Mouse (Mus musculus): ENCODE data around the gene Tnks2. TPM values are rescaled to one million over a fixed set of nuclear protein-coding genes. Genes with fewer than 3 reads are reported as not detected.
"Not testable (repeated sequence)": the region's sequence is repeated elsewhere in the genome, so short reads cannot be mapped to it uniquely, and the experiment has no call there.

Tnks2 gene
- polyA plus RNA-seq, 1 experiment from 2014 or later: 48.4 TPM

GRCm38 (mm10) chr19:36808426-36809105 lies 25.5 kb upstream of the Tnks2 start:
- H3K9me3 ChIP-seq: no peaks in the 10 kb centered on the region
- no peaks in the 10 kb centered on the region for H3K36me3 ChIP-seq
- H3K27me3 ChIP-seq: no peaks in the 10 kb centered on the region
- no peak for ATAC-seq (ENCODE audit: low read depth)
- H3K9ac ChIP-seq: 0 out of 2 replicates have a peak overlapping the region, but pooled peaks have one; percentile 17
- 38% methylated on average over 21 of the region's 21 CpGs for WGBS
- H3K4me1 ChIP-seq (replicated peaks): 0 out of 2 replicates have a peak, but pooled peaks cover 3% of the 10 kb centered on the region
- no peak overlapping the region for H3K27ac ChIP-seq (replicated peaks)
- peak overlapping the region; percentile 36 for H3K4me2 ChIP-seq
- no peak overlapping the region for H3K4me3 ChIP-seq

DNA sequence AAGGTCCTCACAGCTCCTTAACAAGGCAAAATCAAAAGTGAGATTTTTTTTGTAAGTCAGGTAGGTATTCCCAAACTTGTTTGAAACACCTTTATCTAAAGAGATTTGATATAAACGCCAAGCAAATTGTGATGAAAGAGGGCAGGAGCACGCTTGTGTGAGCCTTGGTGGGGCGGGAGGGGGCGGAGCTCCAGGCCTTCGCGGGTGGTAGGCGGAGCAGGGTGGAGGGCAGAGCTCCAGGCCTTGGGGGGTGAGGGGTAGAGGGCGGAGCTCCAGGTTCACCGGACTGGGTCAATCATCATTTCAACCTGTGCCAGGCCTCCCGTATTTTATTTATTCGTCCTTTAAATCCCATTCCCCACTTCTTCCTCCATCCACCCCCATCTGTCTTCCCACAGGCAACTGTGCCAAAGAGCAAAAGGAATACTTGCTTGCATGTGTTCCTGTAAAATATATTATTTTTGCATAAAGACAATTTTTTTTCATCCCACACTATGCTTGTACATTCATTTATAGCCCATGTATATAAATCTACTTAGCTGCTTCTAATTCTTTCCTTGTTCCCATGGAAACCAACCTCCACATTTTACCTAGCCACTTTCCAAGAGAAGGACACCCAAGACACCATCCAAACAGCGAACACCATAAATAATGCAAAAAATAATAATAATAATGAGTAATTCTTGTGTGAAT lies 24.4 kb upstream of the Tnks2 start:
- Histone ChIP-seq H3K4me1 (replicated peaks) (0 out of 2 replicates have a peak, but pooled peaks cover 3% of the 10 kb centered on the region), H3K4me2 (no peak overlapping the region), H3K9ac (no peak overlapping the region), H3K36me3 (no peaks in the 10 kb centered on the region), H3K9me3 (no peaks in the 10 kb centered on the region), H3K27me3 (no peaks in the 10 kb centered on the region), H3K4me3 (no peak overlapping the region), H3K27ac (replicated peaks) (no peak overlapping the region)
- 42% methylated on average over 12 of the region's 12 CpGs for WGBS
- no peak for ATAC-seq (ENCODE audit: low read depth)

DNA sequence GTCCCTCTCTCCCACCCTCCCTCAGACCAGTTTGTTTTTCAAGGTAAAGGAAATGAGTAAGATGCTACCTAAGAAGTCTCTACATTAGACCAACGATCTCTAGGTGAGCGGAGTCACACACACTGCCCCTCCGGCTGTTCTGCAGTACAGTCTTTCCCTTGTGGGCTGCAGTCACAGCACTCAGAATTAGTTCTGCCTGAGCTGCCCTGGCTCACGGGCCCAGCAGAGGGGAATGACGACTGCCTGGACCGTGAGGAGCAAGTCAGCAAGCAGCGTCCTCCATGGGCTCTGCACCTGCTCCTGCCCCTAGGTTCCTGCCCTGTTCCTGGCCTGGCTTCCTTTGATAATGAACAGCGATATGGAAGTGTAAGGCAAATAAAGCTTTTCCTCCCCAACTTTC lies 22.0 kb upstream of the Tnks2 start:
- H3K4me1 ChIP-seq (replicated peaks): 0 out of 2 replicates have a peak, but pooled peaks cover 3% of the 10 kb centered on the region
- 43% methylated on average over 8 of the region's 8 CpGs for WGBS
- no peak overlapping the region for H3K27ac ChIP-seq (replicated peaks)
- H3K9me3 ChIP-seq: no peaks in the 10 kb centered on the region
- H3K4me2 ChIP-seq: no peak overlapping the region
- H3K9ac ChIP-seq: no peak overlapping the region
- ATAC-seq (ENCODE audit: low read depth): no peak
- no peak overlapping the region for H3K4me3 ChIP-seq
- peaks cover 3% of the 10 kb centered on the region; the same call in 1 of the 2 replicates for H3K27me3 ChIP-seq
- no peaks in the 10 kb centered on the region for H3K36me3 ChIP-seq

DNA sequence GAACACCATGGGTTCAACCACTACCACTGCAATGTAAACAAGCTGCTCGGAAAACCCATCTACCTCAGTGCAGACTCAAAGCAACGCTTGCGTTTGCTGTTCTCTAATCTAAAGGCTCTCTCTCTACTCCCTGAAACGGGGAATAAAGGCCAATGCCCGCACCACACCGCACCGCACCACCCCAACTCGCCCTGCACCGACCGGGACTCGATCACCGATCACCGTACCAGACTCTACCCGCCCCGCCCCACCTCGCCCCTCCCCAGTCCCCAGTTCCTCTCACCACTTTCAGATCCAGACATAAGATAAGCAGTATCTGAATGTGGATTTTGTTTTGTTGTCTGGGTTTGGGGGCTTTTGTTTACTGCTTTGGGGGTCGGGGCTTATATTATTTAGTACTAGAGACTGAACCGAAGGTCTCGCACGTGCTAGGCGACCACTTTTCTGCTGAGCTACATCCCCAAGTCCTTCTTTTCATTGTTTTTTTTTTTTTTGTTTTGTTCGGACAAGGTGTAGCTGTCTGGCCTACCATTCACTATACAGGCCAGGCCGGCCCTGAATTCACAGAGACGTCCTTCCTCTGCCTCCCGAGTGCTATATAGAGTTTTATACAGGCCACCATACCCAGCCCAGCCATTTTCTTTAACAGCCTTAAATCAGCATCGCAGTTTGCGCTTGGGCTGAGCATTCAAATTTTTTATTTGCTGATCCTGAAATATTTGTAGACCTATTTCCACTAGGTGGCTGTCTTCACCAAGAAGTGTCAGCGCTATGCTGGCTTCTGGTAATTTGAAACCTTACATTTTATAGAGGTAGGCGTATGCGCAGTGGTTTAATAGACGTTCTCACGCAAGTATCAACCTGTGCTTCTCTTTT lies 18.4 kb upstream of the Tnks2 start:
- Histone ChIP-seq H3K9ac (0 out of 2 replicates have a peak overlapping the region, but pooled peaks have one; percentile 41), H3K4me1 (replicated peaks) (peaks cover 14% of the 10 kb centered on the region), H3K4me3 (0 out of 2 replicates have a peak overlapping the region, but pooled peaks have one; percentile 8), H3K27me3 (peaks cover 3% of the 10 kb centered on the region; the same call in 1 of the 2 replicates), H3K4me2 (peak overlapping the region; percentile 50), H3K36me3 (no peaks in the 10 kb centered on the region), H3K9me3 (no peaks in the 10 kb centered on the region), H3K27ac (replicated peaks) (no peak overlapping the region)
- ATAC-seq (ENCODE audit: low read depth): peak; percentile 62
- WGBS: 23% methylated on average over 32 of the region's 32 CpGs

DNA sequence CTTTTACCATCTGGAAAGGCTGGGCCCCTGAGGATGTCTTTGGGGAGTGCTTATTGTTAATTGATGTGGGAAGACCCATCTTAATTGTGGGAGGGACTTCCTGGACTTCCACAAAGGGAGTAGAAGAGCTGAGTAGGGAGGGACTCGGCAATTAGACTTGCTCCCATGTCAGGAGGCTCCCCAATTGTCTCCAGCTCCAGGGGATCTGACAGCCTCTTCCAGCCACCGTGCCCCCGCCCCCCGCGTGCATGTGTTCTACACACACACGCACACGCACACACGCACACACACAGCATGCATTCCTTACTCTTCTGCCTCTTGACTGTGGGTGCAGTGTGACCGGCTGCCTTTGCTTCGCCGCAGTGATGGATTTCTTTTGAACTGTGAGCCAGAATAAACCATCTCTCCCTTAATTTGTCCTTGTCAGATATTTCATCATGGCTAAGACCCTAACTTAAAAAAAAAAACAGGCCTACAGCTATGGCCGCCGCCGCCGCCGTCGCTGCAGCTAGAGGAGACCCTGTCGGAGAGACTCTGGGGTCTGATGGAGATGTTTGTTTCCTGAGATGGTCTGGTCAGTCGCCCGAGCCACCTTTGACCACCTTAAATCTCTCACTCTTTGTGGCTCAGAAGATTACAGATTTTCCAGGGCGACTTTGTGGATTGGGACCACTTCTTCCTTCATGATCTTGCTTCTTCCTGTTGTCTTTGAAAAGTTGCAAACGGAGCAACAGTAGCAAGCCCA lies 15.7 kb upstream of the Tnks2 start:
- ATAC-seq (ENCODE audit: low read depth): peak; percentile 66
- Histone ChIP-seq H3K36me3 (no peaks in the 10 kb centered on the region), H3K27ac (replicated peaks) (0 out of 2 replicates have a peak overlapping the region, but pooled peaks have one; percentile 34), H3K4me3 (peak overlapping the region; percentile 40), H3K4me1 (replicated peaks) (peaks cover 11% of the 10 kb centered on the region), H3K9ac (peak overlapping the region; percentile 67), H3K27me3 (peaks cover 3% of the 10 kb centered on the region; the same call in 1 of the 2 replicates), H3K4me2 (peak overlapping the region; percentile 65), H3K9me3 (no peaks in the 10 kb centered on the region)
- 3% methylated on average over 22 of the region's 22 CpGs for WGBS

DNA sequence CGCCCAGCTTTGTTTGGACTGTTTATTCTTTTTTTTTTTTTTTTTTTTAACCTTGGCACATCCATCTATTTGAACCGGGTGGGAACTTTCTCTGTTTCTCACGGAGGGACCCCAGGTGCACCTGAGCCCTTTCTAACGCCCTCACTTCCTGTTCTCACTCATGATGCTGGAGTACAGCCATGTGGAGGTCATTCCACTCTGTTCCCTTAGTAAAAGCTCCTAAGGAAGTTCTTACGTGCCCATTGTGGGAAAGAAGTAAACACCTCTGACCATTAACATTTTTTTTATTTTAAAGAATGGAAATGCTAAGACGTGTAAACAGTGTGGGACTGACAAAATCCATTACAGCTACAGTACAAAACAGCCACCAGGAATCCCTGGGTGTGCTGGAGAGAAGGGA lies 14.8 kb upstream of the Tnks2 start:
- no peak overlapping the region for H3K9ac ChIP-seq
- no peaks in the 10 kb centered on the region for H3K36me3 ChIP-seq
- no peak overlapping the region for H3K4me3 ChIP-seq
- 70% methylated on average over 6 of the region's 6 CpGs for WGBS
- H3K27me3 ChIP-seq: peaks cover 3% of the 10 kb centered on the region; the same call in 1 of the 2 replicates
- H3K4me2 ChIP-seq: no peak overlapping the region
- no peak overlapping the region for H3K27ac ChIP-seq (replicated peaks)
- H3K4me1 ChIP-seq (replicated peaks): peaks cover 11% of the 10 kb centered on the region
- H3K9me3 ChIP-seq: no peaks in the 10 kb centered on the region
- ATAC-seq (ENCODE audit: low read depth): no peak

DNA sequence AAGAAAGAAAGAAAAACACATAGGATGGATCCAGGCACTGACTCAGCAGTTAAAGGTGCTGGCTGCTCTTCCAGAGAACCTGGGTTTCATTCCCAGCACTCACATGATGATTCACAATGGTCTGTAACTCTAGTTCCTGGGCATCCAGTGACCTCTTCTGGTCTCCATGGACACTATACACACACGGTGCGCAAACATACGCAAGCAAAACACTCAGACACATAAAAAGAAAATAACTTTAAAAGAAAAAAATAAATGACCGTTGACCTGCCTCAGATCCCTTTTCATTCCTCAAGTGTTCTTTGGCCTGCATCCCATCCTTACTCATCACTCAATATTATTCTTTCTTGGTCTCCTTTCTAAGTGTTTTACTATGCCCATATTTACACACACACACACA lies 13.6 kb upstream of the Tnks2 start:
- Histone ChIP-seq H3K9ac (no peak overlapping the region), H3K27ac (replicated peaks) (no peak overlapping the region), H3K4me2 (no peak overlapping the region), H3K9me3 (no peaks in the 10 kb centered on the region), H3K4me3 (no peak overlapping the region), H3K27me3 (peaks cover 3% of the 10 kb centered on the region; the same call in 1 of the 2 replicates), H3K36me3 (no peaks in the 10 kb centered on the region), H3K4me1 (replicated peaks) (peaks cover 11% of the 10 kb centered on the region)
- ATAC-seq (ENCODE audit: low read depth): no peak
- WGBS: 80% methylated on average over 4 of the region's 4 CpGs

DNA sequence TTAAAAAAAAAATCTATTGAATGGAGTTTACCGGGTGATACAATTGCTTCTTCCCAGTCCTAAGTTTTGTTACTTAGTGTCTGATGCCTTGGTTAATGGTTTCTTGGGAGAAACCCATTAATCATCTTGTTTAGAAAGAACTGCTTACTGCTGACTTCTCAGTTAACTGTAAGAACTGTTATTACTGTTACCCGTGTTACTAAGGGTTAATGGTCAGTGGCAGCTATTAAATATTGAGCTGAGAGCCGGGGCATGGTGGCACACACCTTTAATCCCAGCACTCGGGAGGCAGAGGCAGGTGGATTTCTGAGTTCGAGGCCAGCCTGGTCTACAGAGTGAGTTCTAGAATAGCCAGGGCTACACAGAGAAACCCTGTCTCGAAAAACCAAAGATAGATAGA lies 12.7 kb upstream of the Tnks2 start:
- H3K4me1 ChIP-seq (replicated peaks): peaks cover 11% of the 10 kb centered on the region
- H3K36me3 ChIP-seq; H3K4me3 ChIP-seq; H3K27ac ChIP-seq (replicated peaks); H3K9ac ChIP-seq; H3K4me2 ChIP-seq; H3K9me3 ChIP-seq; ATAC-seq (ENCODE audit: low read depth); H3K27me3 ChIP-seq: not testable (repeated sequence)
- WGBS: 79% methylated on average over 6 of the region's 6 CpGs

- Histone ChIP-seq H3K4me1 (replicated peaks) (peaks cover 11% of the 10 kb centered on the region), H3K4me3 (no peak overlapping the region), H3K36me3 (no peaks in the 10 kb centered on the region), H3K4me2 (no peak overlapping the region), H3K27ac (replicated peaks) (no peak overlapping the region), H3K9ac (no peak overlapping the region), H3K27me3 (no peaks in the 10 kb centered on the region), H3K9me3 (no peaks in the 10 kb centered on the region)
- ATAC-seq (ENCODE audit: low read depth): no peak
- WGBS: 96% methylated on average over 4 of the region's 4 CpGs
These were observed 11.3 kb upstream of the Tnks2 start for GRCm38 (mm10) chr19:36822701-36823100.

GRCm38 (mm10) chr19:36827650-36828049 lies 6.4 kb upstream of the Tnks2 start:
- 95% methylated on average over 5 of the region's 5 CpGs for WGBS
- H3K9me3 ChIP-seq: no peaks in the 10 kb centered on the region
- no peak overlapping the region for H3K27ac ChIP-seq (replicated peaks)
- no peaks in the 10 kb centered on the region for H3K36me3 ChIP-seq
- H3K4me1 ChIP-seq (replicated peaks): no peaks in the 10 kb centered on the region
- H3K27me3 ChIP-seq: no peaks in the 10 kb centered on the region
- ATAC-seq (ENCODE audit: low read depth): no peak
- H3K4me3 ChIP-seq: no peak overlapping the region
- H3K9ac ChIP-seq: no peak overlapping the region
- H3K4me2 ChIP-seq: no peak overlapping the region

GRCm38 (mm10) chr19:36828322-36828721 lies 5.7 kb upstream of the Tnks2 start:
- WGBS: 60% methylated on average over 8 of the region's 8 CpGs
- Histone ChIP-seq H3K27me3 (no peaks in the 10 kb centered on the region), H3K27ac (replicated peaks) (no peak overlapping the region), H3K4me2 (no peak overlapping the region), H3K36me3 (no peaks in the 10 kb centered on the region), H3K9ac (no peak overlapping the region), H3K4me3 (no peak overlapping the region), H3K4me1 (replicated peaks) (peaks cover 7% of the 10 kb centered on the region), H3K9me3 (no peaks in the 10 kb centered on the region)
- ATAC-seq (ENCODE audit: low read depth): no peak

Data from neural tube, embryonic 13.5 days (tissue).